Mouse (Mus musculus) spleen, postnatal 36 days (tissue): ENCODE measurements around the gene Rnf5.
A peak's percentile ranks its signal among the peaks of the same experiment; 100 is the strongest.

Experiments used
- DNase-seq, 2 experiments: peaks; one replicate each; pipeline ENCODE4 v3.0.0; 2022; ENCODE audit warnings: low spot score in 2 of 2, mixed read lengths in 1 of 2

The Rnf5 gene

GRCm38 (mm10) chr17:34603375-34604060, at the start of gene Rnf5:
TSS of gene Rnf5 (minus strand) at chr17:34603690.
- peak; percentile 99 for DNase-seq

DNA sequence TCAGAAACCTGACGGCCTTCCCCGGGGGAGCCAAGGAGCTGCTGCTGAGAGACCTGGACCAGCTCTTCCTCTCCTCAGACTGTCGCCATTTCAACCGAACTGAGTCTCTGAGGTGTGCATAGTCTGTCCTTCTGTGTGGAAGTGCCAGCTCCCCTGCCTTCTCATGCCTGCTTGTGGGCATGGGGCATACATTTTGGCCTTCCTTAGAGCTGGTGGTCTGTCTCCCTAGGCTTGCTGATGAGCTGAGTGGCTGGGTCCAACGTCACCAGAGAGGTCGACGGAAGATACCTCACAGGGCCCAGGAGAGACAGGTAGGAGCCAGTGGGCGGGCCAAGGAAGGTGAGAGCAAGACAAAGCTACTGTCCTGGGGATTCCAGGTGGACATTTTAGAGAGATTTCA, 49.5 kb upstream of the Rnf5 start:
- no peak for DNase-seq

DNA sequence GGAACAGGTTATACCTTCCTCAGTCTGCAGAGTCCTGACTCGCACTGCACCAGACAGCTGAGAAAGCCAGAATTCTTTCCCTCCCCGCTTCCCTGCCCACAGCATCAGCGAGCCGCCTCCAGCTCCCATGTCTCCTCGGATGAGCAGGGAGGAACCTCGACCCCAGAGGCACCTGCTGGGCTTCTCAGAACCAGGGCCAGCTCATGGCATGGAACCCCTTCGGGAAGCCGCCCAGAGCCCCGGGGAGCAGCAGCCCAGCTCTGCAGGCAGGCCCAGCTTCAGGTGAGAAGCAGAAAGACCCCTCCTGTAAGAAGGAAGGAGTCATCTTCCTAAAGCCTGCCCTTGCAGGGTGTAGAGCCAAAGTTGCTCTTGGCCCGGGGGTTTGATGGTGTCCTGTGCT, 49.1 kb upstream of the Rnf5 start:
- no peak for DNase-seq

GRCm38 (mm10) chr17:34651507-34652221, 48.2 kb upstream of the Rnf5 start:
- DNase-seq, result no peak

DNA sequence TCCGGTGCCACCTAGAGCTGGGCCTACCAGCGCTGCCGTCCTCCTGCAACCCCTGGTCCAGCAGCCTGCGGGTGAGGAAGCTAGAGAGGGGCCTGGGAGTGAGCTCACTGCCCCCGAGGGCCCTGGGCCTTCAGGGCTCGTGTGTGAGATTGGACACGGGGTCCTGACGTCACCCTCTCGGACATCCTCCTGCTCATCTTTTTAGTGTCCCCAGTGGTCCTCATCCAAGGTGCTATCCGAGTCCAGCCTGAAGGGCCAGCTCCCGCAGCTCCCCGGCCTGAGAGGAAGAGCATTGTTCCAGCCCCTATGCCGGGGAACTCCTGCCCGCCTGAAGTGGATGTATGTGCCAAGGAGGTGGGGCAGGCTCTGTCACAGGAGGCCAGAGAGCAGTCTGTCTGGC, 47.3 kb upstream of the Rnf5 start:
- no peak for DNase-seq

DNA sequence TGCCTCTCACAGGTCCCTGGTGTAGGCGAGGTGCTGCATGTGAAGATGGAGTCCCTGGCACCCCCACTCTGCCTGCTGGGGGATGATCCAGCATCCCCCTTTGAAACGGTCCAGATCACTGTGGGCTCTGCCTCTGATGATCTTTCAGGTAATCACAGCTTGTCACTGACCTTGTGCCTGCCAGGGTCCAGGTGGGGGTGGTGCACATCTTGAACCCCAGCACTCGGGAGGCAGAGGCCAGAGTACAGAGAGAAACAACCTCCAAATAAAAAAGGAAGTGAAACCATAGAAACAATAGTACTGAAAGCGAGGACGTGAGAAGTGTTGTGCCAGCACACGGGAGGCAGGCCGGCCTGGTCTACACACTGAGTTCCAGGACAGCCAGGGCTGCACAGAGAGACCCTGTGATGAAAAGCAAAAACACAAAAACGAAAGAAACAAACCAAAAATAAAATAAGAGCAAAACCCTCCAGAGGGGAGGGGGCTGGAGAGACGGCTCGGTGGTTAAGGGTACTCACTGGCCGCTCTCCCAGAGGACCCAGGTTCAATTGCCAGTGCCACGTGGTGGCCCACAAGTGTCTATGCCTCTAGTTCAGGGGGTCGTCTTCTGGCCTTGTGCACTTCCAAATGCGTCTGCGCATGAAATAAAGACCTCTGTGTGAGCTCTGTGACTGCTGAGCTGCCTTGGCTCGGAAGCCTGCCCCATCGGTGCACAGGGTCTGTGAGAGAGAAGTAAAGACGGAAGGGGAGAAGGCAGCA, 45.8 kb upstream of the Rnf5 start:
- DNase-seq, result peak in 1 of 2 experiments; percentile 34

GRCm38 (mm10) chr17:34648141-34648890, 44.8 kb upstream of the Rnf5 start:
- DNase-seq, result no peak

GRCm38 (mm10) chr17:34646906-34647787, 43.7 kb upstream of the Rnf5 start, which contains the start of gene Atf6b:
TSS of gene Atf6b (plus strand) at chr17:34647146.
- DNase-seq, result peak; percentile 97 to 98

DNA sequence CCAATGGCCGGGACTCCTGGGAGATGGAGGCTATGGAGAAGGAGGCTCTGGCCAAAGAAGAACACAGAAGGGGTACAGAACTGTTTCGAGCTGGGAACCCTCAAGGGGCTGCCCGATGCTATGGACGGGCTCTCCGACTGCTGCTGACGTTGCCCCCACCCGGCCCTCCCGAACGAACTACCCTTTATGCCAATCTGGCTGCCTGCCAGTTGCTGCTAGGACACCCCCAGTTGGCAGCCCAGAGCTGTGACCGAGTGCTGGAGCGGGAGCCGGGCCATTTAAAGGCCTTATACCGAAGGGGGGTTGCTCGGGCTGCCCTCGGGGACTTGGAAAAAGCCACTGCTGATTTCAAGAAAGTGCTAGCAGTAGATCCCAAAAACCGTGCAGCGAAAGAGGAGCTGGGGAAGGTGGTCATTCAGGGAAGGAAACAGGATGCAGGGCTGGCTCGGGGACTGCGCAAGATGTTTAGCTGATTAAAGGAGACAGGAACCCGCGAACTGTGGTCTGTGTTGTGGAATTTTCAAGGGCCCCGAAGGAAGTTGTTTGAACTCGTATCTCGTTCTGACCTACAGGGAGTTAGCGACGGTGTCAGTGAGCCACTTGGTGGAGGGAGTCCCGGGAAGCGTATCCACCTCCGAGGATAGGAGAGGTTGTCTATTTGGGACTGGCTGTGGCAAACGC, 42.5 kb upstream of the Rnf5 start:
- DNase-seq, result no peak

DNA sequence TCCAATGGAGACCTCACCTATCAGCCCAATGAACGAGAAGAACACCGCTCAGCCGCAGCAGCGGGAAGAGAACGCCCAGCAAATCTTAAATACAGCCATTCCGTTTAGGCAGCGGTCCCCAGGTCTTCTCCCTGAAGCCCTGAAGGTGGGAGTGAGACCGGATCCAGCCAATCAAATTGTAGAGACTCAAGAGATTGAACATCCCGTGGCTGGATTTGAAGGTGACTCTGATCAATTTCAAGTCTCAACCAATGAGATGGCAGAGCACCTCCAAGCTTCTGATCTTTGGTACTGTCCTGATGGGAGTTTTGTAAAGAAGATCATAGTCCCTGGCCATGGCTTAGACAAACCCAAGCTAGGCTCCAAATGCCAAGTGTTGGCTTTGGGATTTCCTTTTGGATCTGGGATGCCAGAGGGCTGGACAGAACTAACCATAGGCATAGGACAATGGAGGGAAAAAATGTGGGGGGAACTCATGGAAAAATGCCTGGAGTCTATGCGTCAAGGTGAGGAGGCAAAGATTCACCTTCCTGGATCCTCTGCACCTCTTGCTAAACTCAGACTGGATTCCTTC, 41.9 kb upstream of the Rnf5 start:
- DNase-seq, result no peak

DNA sequence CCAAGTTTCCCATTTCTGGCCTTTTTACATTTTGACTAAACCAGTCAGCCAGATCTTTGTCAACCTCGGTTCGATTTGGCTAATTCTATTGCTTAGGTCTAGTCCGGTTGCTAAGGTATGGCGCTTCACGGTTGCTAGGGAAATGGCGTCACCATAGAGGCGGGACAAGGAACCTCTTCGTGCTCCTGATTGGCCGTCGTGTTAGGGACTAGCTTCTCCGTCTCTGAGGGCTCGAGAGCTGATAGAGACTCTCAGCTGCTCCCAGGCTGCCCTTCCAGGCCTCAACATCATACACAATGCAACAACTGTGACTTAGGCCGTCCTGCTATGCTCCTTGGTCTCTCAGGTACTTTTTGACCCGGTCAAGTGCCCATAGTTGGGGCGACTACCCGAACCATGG, 41.1 kb upstream of the Rnf5 start, which contains the start of gene Fkbpl:
TSS of gene Fkbpl (plus strand) at position 157 of the 400 bp plus-strand sequence.
- peak; percentile 92 to 95 for DNase-seq

DNA sequence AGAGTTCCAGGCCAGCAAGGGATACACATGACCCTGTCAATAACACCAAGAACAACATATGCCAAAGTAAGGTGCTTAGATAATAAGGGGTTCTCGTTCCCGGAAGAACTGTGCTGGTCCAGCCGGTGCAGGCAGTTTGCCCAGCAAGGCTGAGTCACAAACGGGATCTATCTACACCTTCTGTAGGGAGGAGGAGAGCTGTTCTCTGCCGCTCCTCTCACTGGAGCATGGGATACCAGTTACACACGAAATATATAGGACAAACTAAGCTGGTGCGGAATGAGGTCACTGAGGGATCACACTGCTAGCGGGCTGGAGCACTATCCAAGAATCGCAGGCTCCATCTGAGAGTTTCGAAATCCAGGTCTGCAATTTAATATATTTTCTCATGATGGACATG, 40.5 kb upstream of the Rnf5 start:
- DNase-seq, result no peak

- DNase-seq, result no peak
These were observed 39.9 kb upstream of the Rnf5 start for GRCm38 (mm10) chr17:34643379-34643778.

DNA sequence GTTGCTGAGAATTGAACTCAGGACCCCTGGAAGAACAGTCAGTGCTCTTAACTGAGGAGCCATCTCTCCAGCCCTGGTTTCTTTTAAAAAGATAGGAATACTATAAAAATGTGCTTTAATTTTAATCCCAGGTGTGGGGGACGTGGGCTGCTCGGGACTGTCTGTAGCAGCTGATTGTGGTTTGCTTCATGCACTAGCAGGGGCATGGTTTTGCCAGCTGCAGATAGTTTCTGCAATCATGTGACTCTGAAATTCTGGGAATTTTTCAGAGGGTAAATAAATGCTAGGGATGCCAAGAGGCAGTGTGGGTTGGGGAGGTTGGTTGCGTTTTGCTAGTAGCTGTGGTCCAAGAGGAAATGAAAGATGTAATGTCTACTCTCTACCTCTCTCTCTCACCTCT, 38.5 kb upstream of the Rnf5 start:
- no peak for DNase-seq

GRCm38 (mm10) chr17:34640778-34641601, 37.5 kb upstream of the Rnf5 start:
- no peak for DNase-seq

- no peak for DNase-seq
These were observed 36.2 kb upstream of the Rnf5 start for GRCm38 (mm10) chr17:34639461-34640255.

GRCm38 (mm10) chr17:34637459-34637858, 34.0 kb upstream of the Rnf5 start:
- no peak for DNase-seq

DNA sequence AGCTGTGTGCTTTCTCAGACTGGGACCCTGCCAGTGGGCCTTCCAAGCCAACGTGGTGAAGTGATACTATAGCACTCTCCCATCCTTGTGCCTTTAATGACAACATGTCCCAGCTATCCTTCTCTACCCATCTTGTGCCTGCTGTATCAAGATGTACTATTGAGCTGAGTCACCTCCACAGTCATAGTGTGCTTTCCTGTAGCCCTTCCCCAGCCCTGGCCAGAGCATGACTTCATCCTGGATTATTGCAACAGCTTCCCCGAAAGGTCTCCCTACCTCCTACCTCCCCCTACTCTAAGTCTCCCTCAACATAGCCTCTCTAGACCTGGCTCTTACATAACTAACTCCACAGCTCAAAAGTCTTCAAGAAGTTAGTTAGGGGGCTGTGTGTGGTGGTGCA, 32.2 kb upstream of the Rnf5 start:
- no peak for DNase-seq
